Mouse (Mus musculus): Measurements from ENCODE around the gene Tcl1.

The Tcl1 gene

GRCm38 (mm10) chr12:105222601-105223319, at the start of gene Tcl1:
Tcl1 (minus strand) TSS chr12:105222793.
- TF ChIP-seq GATA4 (IDR thresholded peaks at IDR 0.05; ENCODE audit: insufficient replicate concordance, low read length): no peak

- no peak for TF ChIP-seq GATA4 (IDR thresholded peaks at IDR 0.05; ENCODE audit: insufficient replicate concordance, low read length)
Measured at GRCm38 (mm10) chr12:105271016-105271965, 48.7 kb upstream of the Tcl1 start.

- no peak for TF ChIP-seq GATA4 (IDR thresholded peaks at IDR 0.05; ENCODE audit: insufficient replicate concordance, low read length)
Measured at GRCm38 (mm10) chr12:105267076-105267475, 44.5 kb upstream of the Tcl1 start.

- no peak for TF ChIP-seq GATA4 (IDR thresholded peaks at IDR 0.05; ENCODE audit: insufficient replicate concordance, low read length)
Measured at GRCm38 (mm10) chr12:105266096-105266495, 43.5 kb upstream of the Tcl1 start.

- TF ChIP-seq GATA4 (IDR thresholded peaks at IDR 0.05; ENCODE audit: insufficient replicate concordance, low read length): no peak
Measured at GRCm38 (mm10) chr12:105259221-105259620, 36.6 kb upstream of the Tcl1 start.

- TF ChIP-seq GATA4 (IDR thresholded peaks at IDR 0.05; ENCODE audit: insufficient replicate concordance, low read length): no peak
Measured at GRCm38 (mm10) chr12:105258787-105259186, 36.2 kb upstream of the Tcl1 start.

GRCm38 (mm10) chr12:105253796-105254195, 31.2 kb upstream of the Tcl1 start:
- TF ChIP-seq GATA4 (IDR thresholded peaks at IDR 0.05; ENCODE audit: insufficient replicate concordance, low read length): no peak

- TF ChIP-seq GATA4 (IDR thresholded peaks at IDR 0.05; ENCODE audit: insufficient replicate concordance, low read length): no peak
Measured at GRCm38 (mm10) chr12:105248763-105249233, 26.2 kb upstream of the Tcl1 start.

- no peak for TF ChIP-seq GATA4 (IDR thresholded peaks at IDR 0.05; ENCODE audit: insufficient replicate concordance, low read length)
Measured at GRCm38 (mm10) chr12:105239060-105239459, 16.5 kb upstream of the Tcl1 start.

- TF ChIP-seq GATA4 (IDR thresholded peaks at IDR 0.05; ENCODE audit: insufficient replicate concordance, low read length): no peak
Measured at GRCm38 (mm10) chr12:105235091-105235490, 12.5 kb upstream of the Tcl1 start.

- no peak for TF ChIP-seq GATA4 (IDR thresholded peaks at IDR 0.05; ENCODE audit: insufficient replicate concordance, low read length)
Measured at GRCm38 (mm10) chr12:105234362-105234761, 11.8 kb upstream of the Tcl1 start.

- no peak for TF ChIP-seq GATA4 (IDR thresholded peaks at IDR 0.05; ENCODE audit: insufficient replicate concordance, low read length)
Measured at GRCm38 (mm10) chr12:105224621-105225320, 2.2 kb upstream of the Tcl1 start.

GRCm38 (mm10) chr12:105217101-105217760, 5.4 kb downstream of the Tcl1 start:
- TF ChIP-seq GATA4 (IDR thresholded peaks at IDR 0.05; ENCODE audit: insufficient replicate concordance, low read length): no peak

GRCm38 (mm10) chr12:105209231-105209630, 13.4 kb downstream of the Tcl1 start:
- TF ChIP-seq GATA4 (IDR thresholded peaks at IDR 0.05; ENCODE audit: insufficient replicate concordance, low read length): no peak

GRCm38 (mm10) chr12:105208441-105208840, 14.2 kb downstream of the Tcl1 start:
- no peak for TF ChIP-seq GATA4 (IDR thresholded peaks at IDR 0.05; ENCODE audit: insufficient replicate concordance, low read length)
